Mouse (Mus musculus) thymus, postnatal 4 days (tissue): ENCODE data around the gene Myo15.
"Not testable (repeated sequence)": the region's sequence is repeated elsewhere in the genome, so short reads cannot be mapped to it uniquely, and the experiment has no call there.

Experiments
- DNase-seq: peaks from one replicate; pipeline ENCODE4 v3.0.0; 2021

Gene Myo15

DNA sequence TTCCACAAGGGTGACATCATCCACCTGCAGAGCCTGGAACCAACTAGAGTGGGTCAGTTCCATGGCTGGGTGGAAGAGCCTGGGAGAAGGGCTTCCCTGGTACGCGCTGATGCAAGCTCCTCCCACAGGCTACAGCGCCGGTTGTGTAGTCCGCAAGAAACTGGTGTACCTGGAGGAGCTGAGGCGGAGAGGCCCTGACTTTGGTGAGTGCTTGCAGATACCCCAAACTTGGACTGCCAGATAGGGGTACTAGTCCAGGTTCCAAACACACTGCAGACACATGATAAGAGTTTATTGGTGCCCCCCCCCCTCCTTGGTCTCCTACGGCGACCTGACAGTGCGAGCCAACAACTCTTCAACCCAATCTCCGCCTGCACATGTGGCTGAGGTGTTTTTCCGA, 39.8 kb downstream of the Myo15 start:
- no peak for DNase-seq

DNA sequence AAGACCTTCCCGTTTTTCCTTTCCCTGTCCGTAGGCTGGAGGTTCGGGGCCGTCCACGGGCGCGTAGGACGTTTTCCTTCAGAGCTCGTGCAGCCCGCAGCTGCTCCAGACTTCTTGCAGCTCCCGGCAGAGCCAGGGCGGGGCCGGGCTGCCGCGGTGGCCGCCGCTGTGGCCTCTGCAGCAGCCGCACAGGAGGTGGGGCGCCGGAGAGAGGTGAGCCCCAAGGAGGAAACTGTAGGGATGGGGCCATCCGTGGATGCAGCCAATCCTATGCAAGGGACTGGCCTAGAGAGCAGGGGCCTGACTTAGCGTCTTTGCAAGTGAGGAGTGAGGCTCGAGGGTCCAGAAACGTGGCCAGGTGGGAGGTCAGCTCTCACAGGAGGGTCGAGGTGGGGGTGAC, 40.4 kb downstream of the Myo15 start:
- DNase-seq: peak; percentile 43

DNA sequence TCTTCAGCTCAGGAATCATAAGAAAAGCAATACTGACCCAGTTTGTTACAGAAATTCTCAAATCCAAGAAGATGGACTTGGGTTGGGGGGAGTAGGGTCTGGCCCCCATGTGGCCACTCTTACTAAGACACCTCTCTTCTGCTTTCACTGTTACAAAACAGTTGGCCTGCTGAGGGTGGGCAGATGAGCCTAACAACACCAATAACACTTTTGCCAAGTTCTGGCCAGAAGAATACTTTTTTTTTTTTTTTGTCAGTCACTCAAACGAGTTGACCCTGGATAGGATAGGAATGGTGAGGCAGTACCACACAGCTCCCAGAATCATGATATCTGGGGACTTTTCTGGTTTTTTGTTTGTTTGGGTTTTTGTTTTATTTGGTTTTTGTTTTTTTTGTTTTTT, 42.8 kb downstream of the Myo15 start:
- no peak for DNase-seq

DNA sequence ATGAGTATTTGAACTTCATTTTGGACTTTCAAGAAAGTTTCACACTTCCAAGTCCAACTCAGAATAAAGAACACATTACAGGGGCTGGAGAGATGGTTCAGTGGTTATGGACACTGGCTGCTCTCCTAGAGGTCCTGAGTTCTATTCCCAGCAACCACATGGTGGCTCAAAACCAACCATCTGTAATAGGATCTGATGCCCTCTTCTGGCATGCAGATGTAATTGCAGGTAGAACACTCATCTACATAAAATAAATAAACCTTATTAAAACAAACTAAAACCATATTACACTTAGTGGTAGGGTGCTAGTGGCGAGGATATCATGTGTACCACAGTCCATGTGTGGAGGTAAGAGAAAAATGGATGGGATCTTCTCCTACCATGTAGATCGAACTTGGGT, 43.4 kb downstream of the Myo15 start:
- DNase-seq: no peak

DNA sequence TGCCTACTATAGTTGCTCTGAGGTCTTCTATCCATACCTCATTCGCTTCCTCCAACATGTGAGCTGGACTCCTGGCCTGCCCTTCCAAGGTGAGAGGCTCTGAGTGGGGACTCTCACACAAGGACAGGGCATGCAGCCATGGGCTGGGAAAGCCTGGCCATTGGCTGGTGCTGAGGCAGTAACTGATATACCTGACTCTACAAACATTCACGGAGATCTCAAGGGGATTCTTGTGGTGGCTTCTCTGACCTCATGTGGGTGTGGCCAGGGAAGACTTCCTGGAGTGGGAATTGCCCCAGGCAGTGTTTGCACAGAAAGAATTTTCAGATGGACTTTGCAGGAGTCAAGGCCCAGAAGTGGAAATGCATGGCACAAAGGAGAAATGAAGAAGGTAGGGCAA, 45.8 kb downstream of the Myo15 start:
- DNase-seq: no peak

DNA sequence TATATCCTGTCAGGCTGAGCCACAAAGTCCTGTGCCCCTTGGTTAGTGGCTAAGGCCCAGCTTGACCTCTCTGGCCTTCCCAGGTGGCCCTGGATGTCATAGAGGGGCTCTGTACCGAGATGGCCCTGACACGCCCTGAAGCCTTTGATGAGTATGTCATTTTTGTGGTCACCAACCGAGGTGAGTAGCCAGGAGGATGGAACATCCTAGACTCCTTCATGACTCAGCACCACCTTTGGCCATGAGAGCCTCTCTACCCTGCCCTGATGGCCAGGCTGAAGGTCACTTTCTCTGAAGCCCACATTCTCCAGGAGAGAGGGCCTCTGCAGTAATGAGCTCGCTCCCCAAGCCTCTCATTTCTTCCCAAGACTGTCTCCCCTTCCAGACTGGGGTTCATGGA, 49.2 kb downstream of the Myo15 start:
- no peak for DNase-seq

DNA sequence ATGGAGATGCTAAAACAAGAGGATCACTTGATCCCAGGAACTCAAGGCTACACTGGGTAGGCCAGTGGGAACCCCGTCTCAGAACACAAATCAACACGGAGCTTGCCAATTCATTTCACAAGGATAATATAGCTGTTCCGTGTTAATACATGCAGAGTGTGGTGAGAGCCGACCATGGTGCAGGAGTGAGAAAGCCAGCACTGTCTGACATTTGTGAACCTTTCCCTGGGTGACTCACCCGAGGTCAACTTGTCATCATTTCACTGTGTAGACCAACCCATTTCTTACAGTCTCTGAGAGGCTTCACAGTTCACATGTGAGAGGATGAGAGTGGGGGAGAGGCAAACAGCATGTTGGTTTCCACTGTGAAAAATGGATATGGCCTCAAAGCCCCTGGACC, 52.9 kb downstream of the Myo15 start:
- no peak for DNase-seq

DNA sequence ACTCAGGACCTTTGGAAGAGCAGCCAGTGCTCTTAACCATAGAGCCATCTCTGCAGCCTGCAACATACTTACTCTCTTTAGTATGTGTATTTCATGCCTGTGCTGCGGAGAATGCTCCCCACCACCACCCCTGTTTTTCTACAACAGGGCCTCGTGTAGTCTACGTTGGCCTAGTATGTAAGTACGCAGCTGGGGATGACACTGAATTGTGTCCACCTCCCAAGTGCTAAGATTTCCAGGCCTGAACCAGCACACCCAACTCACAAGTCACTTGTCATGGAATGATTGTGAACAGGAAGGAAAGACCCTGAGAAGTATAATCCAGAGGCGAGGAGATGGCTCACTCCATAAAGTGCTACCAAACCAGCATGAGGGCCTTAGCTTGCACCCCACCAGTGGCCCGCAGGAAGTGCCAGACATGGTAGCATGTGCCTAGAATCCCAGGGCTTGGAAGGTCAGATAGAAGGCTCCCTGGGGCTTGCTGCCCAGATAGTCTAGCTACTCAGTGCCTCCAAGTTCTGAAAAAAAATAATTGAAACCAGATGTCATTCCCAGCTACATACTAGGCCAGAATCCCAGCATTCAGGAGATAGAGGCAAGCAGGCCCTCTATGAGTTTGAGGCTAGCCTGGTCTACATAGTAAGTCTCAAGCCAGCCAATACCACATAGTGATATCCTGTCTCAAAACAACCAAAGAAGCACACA, 53.7 kb downstream of the Myo15 start:
- DNase-seq: no peak

DNA sequence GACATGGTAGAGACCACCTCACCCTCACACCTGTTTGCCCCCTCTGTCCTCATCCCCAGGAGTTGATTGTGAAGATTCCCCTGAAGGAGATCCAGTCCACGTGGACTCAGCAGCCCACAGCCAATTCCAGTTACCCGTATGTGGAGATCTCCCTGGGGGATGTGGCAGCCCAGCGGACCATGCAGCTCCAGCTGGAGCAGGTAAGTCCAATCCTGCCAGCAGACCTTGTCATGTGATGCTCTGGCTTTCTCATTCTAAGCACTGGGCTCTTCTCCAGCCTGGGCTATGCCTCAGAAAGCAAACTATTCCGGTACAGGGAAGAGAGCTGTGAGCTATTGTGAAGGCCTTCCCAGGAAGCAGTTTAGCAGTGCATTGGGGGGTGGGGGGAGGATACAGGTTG, 57.3 kb downstream of the Myo15 start:
- DNase-seq: no peak

DNA sequence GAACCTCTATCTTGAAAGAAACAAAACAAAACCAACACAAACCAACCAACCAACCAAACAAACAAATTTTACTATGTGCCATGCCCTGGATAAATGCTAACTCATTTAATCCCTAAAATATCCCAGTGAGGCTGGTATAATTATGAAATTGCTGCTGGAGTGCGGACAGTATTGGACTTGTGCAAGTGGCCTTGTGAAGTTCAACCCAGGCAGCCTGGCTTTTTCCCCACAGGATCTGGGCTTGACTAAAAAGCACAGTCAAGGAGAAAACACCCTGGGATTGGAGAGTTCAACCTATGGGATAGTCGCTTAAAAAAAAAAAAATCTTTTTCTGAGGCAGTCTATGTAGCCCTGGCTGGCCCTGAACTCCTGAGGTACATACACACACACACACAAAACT, 66.5 kb downstream of the Myo15 start:
- DNase-seq: no peak

DNA sequence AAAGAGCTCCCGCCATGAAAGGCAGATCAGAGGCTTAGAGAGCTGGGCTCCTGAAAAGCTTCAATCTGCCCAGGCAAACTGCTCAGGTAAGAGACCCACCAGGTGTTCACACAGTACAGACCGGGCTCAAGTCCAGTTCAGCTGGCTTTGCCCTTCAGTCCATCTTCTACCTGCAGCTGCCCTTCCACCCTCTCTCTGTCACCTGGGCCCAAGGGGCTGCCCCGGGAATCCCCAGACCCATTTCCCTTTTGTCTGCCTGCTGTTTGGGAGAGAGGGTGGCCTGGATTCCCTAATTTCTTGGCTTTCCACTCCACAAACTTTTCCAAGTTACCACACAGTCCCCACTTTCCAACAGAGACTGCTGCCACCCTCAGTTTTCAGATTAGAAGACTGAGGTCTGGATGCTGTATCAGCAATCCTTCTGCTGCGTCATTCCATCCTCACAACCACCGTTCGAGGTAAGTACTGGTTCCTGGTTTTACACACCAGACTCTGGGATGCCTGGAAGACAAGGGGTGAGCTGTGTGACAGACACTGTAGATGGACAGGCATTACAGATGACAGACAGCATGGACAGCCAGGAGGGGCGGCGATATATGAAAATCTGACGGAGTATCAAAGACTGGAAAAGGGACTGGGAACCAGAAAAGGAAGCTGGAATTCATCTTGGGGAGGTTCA, 67.2 kb downstream of the Myo15 start, which contains the start of gene Alkbh5:
Alkbh5 (plus strand) TSS at position 202 of the 679 bp plus-strand sequence.
- peak; percentile 22 for DNase-seq

DNA sequence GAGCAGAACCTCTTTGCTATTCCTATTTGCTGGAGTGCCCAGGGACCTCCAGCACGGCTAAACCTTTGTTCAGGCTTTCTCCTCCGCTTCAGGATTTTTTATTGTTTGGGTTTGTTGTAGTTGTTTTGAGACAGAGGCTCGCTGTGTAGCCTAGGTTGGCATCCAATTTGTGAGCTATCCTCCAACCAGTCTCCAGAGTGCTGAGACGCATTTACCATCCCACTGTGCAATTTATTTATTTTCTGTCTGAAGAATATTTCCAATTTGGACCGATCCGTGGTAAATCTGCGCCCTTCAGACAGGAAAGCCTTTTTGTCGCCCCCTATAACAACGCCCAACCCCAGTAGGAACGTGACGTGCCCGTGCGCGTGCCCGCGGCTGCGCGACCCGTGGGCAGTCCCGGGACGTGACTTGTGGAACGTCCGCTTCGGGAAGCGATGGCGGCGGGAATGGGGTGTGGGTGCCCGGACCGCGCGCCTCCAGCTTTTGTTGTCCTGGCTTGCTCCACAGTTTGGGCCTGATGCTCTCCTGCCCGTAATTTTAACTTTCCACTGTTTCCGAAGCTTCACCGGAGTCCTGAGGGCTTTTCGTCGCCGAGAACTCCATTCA, 67.8 kb downstream of the Myo15 start:
- DNase-seq: peak; percentile 92

DNA sequence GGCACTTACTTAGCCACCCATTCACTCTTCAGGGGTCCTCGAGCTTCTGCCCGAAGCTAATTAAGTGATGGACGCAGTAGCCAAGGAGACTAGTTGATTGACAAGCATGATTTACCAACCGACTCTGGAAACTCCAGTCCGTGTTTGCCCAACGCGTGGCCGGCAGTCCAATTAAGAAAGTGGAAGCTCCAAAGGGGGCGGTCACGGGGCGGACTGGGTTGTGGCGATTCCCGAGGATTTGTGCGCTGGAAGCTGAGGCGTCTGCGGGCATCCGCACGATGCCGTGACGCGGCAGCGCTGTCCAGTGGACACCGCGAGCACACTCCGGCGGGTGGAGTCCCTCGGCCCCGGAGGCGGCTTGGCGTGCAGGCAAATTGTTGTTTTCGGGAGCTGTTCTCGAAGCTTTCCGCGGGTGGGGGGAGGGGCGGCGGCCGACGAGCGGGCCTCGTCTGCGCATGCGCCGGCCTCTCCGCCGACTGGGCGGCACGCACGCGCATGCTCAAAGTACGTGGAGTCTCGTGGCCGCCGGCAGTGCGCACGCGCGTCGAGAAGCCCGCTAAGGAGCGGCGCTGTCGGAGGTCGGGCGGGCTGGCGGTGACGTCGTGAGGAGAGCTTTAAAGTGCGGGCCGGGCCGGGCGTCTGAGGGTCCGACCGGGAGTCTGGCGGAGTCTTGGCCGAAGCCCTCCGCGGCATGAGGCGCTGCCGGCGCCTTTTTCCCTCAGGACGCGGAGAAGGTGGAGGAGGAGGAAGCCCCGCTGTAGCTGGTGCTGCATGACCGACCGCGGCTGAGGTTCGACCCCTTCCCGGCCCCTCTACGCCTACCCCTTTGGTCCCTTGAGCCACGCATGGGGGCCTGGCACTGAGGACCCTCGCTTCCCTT, 68.6 kb downstream of the Myo15 start:
- DNase-seq: peak; percentile 97

DNA sequence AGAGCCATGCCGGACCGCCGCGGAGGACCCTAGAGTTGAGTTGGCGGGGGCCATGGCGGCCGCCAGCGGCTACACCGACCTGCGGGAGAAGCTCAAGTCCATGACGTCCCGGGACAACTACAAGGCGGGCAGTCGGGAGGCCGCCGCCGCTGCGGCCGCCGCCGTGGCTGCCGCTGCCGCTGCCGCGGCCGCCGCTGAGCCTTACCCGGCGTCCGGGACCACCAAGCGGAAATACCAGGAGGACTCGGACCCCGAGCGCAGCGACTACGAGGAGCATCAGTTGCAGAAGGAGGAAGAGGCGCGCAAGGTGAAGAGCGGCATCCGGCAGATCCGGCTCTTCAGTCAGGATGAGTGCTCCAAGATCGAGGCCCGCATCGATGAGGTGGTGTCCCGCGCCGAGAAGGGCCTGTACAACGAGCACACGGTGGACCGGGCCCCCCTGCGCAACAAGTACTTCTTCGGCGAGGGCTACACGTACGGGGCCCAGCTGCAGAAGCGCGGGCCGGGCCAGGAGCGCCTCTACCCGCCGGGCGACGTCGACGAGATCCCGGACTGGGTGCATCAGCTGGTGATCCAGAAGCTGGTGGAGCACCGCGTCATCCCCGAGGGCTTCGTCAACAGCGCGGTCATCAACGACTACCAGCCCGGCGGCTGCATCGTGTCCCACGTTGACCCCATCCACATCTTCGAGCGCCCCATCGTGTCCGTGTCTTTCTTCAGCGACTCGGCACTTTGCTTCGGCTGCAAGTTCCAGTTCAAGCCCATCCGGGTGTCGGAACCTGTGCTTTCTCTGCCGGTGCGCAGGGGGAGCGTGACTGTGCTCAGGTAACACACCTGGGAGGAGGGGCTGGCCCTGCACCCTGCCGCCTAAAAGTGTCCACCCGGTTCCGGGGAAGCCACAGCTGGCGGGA, 69.5 kb downstream of the Myo15 start:
- peak; percentile 74 for DNase-seq

DNA sequence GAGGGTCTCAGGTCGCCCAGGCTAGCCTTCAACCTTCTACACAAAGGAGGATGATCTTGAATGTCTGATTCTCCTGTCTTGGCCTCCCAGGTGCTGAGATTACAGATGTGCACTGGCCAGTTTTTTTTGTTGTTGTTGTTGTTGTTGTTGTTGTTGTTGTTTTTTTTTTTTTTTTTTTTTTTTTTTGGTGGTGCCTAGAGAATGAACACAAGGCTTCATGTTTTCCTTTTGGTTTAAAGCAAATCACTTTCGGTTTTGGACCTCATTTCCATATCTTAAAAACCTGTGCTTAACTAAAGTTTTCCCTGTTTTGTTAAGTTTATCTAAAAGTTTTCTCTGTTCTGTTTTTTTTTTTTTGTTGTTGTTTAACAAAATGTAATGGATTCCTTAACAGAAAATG, 70.4 kb downstream of the Myo15 start:
- no peak for DNase-seq

DNA sequence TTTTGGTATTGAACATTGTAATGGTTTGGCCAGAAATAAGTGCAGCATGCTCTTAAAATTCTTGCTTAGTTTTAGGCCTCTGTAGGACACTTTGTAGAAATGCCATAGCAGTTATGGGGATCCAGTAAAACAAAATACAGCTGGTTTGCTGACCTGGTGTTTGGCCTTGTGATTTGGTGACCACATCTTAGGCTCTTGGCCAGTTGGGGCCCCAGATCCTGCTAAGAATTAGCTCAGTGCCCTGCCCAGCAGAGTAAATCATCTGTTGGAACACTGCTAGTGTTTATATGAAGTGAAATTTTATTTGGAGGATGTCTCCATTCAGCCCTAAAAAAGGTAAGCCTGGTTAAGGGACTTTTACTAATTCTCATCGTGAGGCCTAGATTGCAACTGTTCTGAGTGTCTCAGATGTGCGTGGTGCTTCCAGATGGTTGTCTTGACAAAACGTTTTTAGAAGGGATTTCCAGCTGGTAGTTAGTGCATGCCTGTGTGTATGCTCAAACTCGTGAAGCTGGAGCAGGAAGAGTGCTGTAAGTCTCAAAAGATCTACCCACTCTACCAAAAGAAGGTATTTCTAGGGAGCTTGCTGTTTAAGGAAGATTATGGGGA, 71.0 kb downstream of the Myo15 start:
- DNase-seq: no peak

DNA sequence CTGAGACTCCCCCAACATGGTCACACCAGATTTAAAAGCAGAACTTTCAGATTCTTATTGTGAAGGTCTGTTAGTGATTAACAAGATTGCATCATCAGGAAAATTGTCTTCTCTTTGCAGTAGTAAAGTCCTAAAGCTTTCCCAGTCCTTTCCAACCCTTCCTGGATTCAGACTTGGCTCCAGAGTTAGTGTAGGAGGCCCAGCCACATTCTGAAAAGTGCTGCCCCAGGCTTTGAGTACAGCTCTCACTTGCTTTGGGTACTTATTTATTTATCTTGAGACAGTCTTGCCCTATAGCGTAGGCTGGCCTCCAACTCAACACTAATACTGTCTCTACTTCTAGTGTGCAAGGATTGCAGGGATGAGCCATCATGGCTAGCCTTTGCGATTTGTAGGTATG, 71.6 kb downstream of the Myo15 start:
- DNase-seq: no peak

DNA sequence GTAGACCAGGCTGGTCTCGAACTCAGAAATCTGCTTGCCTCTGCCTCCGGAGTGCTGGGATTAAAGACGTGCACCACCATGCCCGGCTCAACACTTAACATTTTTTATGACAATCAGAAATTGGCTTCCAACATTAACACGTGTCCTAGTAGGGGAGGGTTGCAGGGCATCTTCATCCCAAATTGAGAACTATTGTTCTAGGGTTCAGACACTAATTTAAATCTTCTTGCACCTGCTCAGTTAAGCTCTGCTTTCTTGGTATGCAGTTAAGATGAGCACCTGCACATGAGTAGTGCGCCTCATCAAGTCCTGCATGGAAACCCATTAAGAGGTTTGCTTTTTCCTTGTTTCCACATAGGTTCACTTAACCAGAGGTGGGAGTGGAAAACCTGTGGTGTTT, 72.7 kb downstream of the Myo15 start:
- DNase-seq: no peak

DNA sequence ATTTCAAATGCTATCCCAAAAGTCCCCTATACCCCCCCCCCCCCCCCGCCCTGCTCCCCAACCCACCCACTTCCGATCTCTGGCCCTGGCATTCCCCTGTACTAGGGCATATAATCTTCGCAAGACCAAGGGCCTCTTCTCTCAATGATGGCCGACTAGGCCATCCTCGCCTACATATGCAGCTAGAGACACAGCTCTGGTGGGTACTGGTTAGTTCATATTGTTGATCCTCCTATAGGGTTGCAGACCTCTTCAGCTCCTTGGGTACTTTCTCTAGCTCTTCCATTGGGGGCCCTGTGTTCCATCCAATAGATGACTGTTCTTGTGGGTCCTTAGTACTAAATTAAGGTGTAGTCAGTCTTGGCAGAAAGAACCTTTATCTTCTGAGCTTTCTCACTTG, 74.1 kb downstream of the Myo15 start:
- not testable (repeated sequence) for DNase-seq

DNA sequence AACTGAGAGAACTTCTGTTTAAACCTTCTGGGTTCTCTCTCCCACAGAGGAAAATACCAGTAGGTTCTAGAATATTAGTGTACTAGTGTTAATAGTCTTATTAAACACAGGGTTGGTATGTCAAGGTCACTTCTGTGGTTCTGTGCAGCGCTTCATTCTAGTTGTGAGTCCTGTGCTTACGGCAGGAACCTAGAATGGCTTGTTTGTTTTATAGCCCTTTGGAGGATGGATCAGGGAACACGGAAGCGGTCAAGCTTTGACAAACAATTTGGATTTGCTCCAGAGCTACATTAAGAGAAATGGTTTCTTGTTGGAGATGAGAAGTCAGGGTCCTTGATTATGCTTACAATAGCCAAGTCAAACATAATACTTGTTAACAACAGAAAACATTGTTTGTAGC, 76.3 kb downstream of the Myo15 start:
- DNase-seq: no peak

DNA sequence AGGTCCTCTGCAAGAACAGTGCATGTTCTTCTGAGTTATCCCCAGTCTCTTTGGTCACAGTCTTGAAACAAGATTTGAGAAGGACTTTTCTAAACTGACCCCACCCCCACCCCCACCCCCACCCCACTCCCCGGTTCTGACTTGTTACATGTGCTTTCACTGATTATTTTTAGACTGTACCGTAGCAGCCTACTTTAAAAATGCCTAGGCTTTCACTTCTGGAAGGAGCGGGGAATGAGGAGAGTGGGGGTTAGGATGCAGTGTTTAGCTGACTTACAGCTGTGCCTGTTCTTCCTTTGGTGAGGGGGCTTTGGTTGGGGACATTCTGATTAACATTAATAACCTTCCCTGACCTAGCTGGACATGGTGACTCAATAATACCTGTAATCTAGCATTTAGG, 79.0 kb downstream of the Myo15 start:
- no peak for DNase-seq

DNA sequence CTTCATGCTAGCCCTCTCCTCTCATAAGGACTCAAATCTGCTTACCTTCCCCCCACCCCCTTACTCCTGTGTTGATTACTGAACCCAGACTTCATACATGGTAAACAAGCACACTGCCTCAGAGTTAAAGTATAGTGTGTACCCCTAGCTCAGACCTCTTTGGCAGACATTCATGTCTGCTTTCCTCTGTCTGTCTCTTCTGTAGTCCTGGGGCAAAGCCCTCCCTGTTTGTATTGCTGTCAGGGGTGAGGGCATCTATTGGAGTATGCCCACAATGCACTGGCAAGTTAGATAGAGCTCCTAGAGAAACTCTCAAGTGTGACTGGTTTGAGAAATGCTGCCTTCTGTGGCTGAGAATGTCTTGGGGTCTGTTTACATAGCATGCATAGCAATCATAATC, 84.0 kb downstream of the Myo15 start:
- DNase-seq: no peak
